Comparison of ENCODE assay signal across 19 mouse cellular contexts in the genomic region with DNA sequence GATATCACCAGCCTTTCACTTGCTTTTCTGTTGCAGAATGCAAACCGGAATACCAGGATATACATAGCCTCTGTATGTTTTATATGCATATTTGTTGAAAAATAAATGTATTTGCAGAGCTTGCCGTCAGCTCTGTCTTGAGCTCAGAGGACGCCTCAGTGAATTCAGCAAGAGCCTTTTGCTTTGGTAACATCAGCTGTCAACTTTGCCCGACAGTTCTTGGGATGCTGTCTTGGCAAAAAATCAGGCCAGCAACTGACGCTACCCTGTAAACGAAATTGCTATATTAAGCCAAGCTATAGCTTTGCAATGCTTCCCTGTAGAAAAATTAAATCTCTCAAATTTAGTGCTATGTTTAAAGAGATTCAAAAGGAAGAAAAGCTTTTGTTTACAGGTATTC.
"Had no signal": no experiment of that assay in that cellular context is flagged by ENCODE, and none has a peak within 500 bp of the region (broad histone marks: within the 10 kb centered on the region; RNA-seq: fewer than 3 reads in every experiment).

No protein-coding gene starts in this region.

- DNase-seq: lung, adult 18-20 months; lung, postnatal 4 days; midbrain, embryonic 14.5 days; retina, postnatal 1 day; right cerebral cortex, adult 18-20 months; right cerebral cortex, postnatal 25 days; right cerebral cortex, postnatal 4 days; spleen, adult 18-20 months; thymus, adult 18-20 months; thymus, postnatal 14 days; thymus, postnatal 36 days had no signal

- H3K4me1 ChIP-seq: lung, embryonic 15.5 days; midbrain, embryonic 12.5 days; neural tube, embryonic 13.5 days; neural tube, embryonic 15.5 days had no signal

- H3K27ac ChIP-seq: lung, embryonic 15.5 days; midbrain, embryonic 10.5 days; midbrain, embryonic 12.5 days; neural tube, embryonic 13.5 days; neural tube, embryonic 15.5 days had no signal

- H3K4me3 ChIP-seq: lung, embryonic 15.5 days; midbrain, embryonic 10.5 days; midbrain, embryonic 12.5 days; myocyte; neural tube, embryonic 13.5 days; neural tube, embryonic 15.5 days had no signal

- ATAC-seq: lung, postnatal 0 days; midbrain, embryonic 16.5 days had no signal

- H3K4me2 ChIP-seq: lung, embryonic 15.5 days; midbrain, embryonic 12.5 days; neural tube, embryonic 13.5 days; neural tube, embryonic 15.5 days had no signal

- H3K27me3 ChIP-seq: lung, embryonic 15.5 days; midbrain, embryonic 12.5 days; neural tube, embryonic 13.5 days; neural tube, embryonic 15.5 days had no signal

- H3K36me3 ChIP-seq: lung, embryonic 15.5 days; midbrain, embryonic 10.5 days; midbrain, embryonic 12.5 days; neural tube, embryonic 13.5 days; neural tube, embryonic 15.5 days had no signal

- H3K9ac ChIP-seq: lung, embryonic 15.5 days; midbrain, embryonic 12.5 days; neural tube, embryonic 13.5 days; neural tube, embryonic 15.5 days had no signal

- H3K9me3 ChIP-seq: lung, embryonic 15.5 days; midbrain, embryonic 10.5 days; midbrain, embryonic 12.5 days; neural tube, embryonic 13.5 days; neural tube, embryonic 15.5 days had no signal
